Mouse (Mus musculus) myocyte (in vitro differentiated cells): ENCODE measurements around the gene Snx20. TPM values are rescaled to one million over a fixed set of nuclear protein-coding genes. Genes with fewer than 3 reads are reported as not detected.

Experiments
- H3K27me3 ChIP-seq: one replicate; pipeline ENCODE4 v1.6.1; 2011; ENCODE audit not compliant: control insufficient read depth, insufficient read depth, insufficient read length
- H3K36me3 ChIP-seq: one replicate; pipeline ENCODE4 v1.6.1; 2011; ENCODE audit not compliant: control insufficient read depth, insufficient read depth
- H3K4me2 ChIP-seq: one replicate; pipeline ENCODE4 v1.6.1; 2011; ENCODE audit warnings: low read depth, control low read depth
- H3K4me3 ChIP-seq: one replicate; pipeline ENCODE4 v1.5.1; 2011; ENCODE audit warnings: mild to moderate bottlenecking, control low read depth, moderate library complexity
- H3K79me2 ChIP-seq: one replicate; pipeline ENCODE4 v1.6.1; 2011; ENCODE audit not compliant: control insufficient read depth, insufficient read depth
- H3ac ChIP-seq: one replicate; pipeline ENCODE4 v1.6.1; 2011; ENCODE audit not compliant: control insufficient read depth, insufficient read length
- CEBPB ChIP-seq: IDR thresholded peaks from 2 replicates; pipeline ENCODE4 v1.6.1; 2011; ENCODE audit warnings: mild to moderate bottlenecking, moderate library complexity; ENCODE audit not compliant: poor library complexity, insufficient read depth, severe bottlenecking
- E2F4 ChIP-seq: IDR thresholded peaks from one replicate; pipeline ENCODE4 v1.6.1; 2011; ENCODE audit warnings: mild to moderate bottlenecking, control low read depth, moderate library complexity; ENCODE audit not compliant: insufficient read depth
- MAX ChIP-seq: IDR thresholded peaks from one replicate; pipeline ENCODE4 v1.6.1; 2011; ENCODE audit warnings: low read depth, mild to moderate bottlenecking, control low read depth
- MYOD1 ChIP-seq, 3 experiments: IDR thresholded peaks; one replicate each; pipeline ENCODE4 v1.6.1; 2011; ENCODE audit warnings: control low read depth in 2 of 3, low read depth in 2 of 3, mild to moderate bottlenecking in 2 of 3, moderate library complexity in 1 of 3; ENCODE audit not compliant: insufficient read length in 2 of 3, control insufficient read depth in 1 of 3
- MYOG ChIP-seq, 3 experiments: IDR thresholded peaks; one replicate each; pipeline ENCODE4 v1.6.1; 2011; ENCODE audit warnings: control low read depth in 2 of 3, low read depth in 2 of 3, mild to moderate bottlenecking in 2 of 3; ENCODE audit not compliant: insufficient read length in 2 of 3, control insufficient read depth in 1 of 3, insufficient read depth in 1 of 3
- POLR2A ChIP-seq: IDR thresholded peaks from one replicate; pipeline ENCODE4 v1.6.1; 2011; ENCODE audit warnings: low read depth, mild to moderate bottlenecking, control low read depth, moderate library complexity; ENCODE audit not compliant: insufficient read length
- POLR2AphosphoS2 ChIP-seq: IDR thresholded peaks from one replicate; pipeline ENCODE4 v1.6.1; 2011; ENCODE audit warnings: low read depth, control low read depth; ENCODE audit not compliant: insufficient read length
- REST ChIP-seq: IDR thresholded peaks from one replicate; pipeline ENCODE4 v1.6.1; 2011; ENCODE audit warnings: mild to moderate bottlenecking, control low read depth, moderate library complexity; ENCODE audit not compliant: insufficient read depth, insufficient read length
- SRF ChIP-seq: IDR thresholded peaks from one replicate; pipeline ENCODE4 v1.6.1; 2011; ENCODE audit warnings: low read depth; ENCODE audit not compliant: control insufficient read depth, insufficient read length
- TCF12 ChIP-seq: IDR thresholded peaks from one replicate; pipeline ENCODE4 v1.6.1; 2011; ENCODE audit warnings: mild to moderate bottlenecking, control low read depth; ENCODE audit not compliant: poor library complexity, insufficient read depth, severe bottlenecking
- TCF3 ChIP-seq: IDR thresholded peaks from one replicate; pipeline ENCODE4 v1.6.1; 2011; ENCODE audit warnings: low read depth, control low read depth; ENCODE audit not compliant: insufficient read length
- USF1 ChIP-seq: IDR thresholded peaks from one replicate; pipeline ENCODE4 v1.6.1; 2011; ENCODE audit warnings: low read depth, mild to moderate bottlenecking, control low read depth, moderate library complexity
- polyA plus RNA-seq: library from polyadenylated mRNA; unstranded; fragments of >200 nt; fragmentation: generic; extraction: Trizol; gene quantifications from one replicate; pipeline ENCODE4 v1.2.1, GENCODE M21; 2012; ENCODE audit warnings: missing spikeins

Snx20 gene
- polyA plus RNA-seq, 1 experiment, result 0.07 TPM

- no peak for TF ChIP-seq E2F4
- TF ChIP-seq CEBPB, result no peak
- no peak for TF ChIP-seq SRF
- no peak for TF ChIP-seq POLR2AphosphoS2
- no peak for TF ChIP-seq TCF3
- TF ChIP-seq TCF12, result no peak
- TF ChIP-seq USF1, result no peak
- TF ChIP-seq MYOD1 (IDR thresholded peaks at IDR 0.05; ENCODE audit: control insufficient read depth in 1 of 3, insufficient read length in 2 of 3, low read depth in 2 of 3), result no peak
- no peak for TF ChIP-seq MYOG (IDR thresholded peaks at IDR 0.05; ENCODE audit: control insufficient read depth in 1 of 3, insufficient read depth in 1 of 3, insufficient read length in 2 of 3, low read depth in 2 of 3)
- no peak for TF ChIP-seq REST
- no peak for TF ChIP-seq POLR2A
- H3K4me2 ChIP-seq, result no peak overlapping the region
- H3ac ChIP-seq, result no peak overlapping the region
- no peaks in the 10 kb centered on the region for H3K27me3 ChIP-seq
- H3K4me3 ChIP-seq, result no peak overlapping the region
- no peaks in the 10 kb centered on the region for H3K79me2 ChIP-seq
- no peaks in the 10 kb centered on the region for H3K36me3 ChIP-seq
Observed at GRCm38 (mm10) chr8:88637092-88638000, 1.4 kb upstream of the Snx20 start.

GRCm38 (mm10) chr8:88633343-88633765, 2.6 kb downstream of the Snx20 start:
- H3K27me3 ChIP-seq, result no peaks in the 10 kb centered on the region
- no peak for TF ChIP-seq POLR2A
- no peak for TF ChIP-seq MAX
- TF ChIP-seq POLR2AphosphoS2, result no peak
- no peak for TF ChIP-seq MYOD1 (IDR thresholded peaks at IDR 0.05; ENCODE audit: control insufficient read depth in 1 of 3, insufficient read length in 2 of 3, low read depth in 2 of 3)
- TF ChIP-seq SRF, result no peak
- no peak for TF ChIP-seq USF1
- no peak for TF ChIP-seq TCF3
- no peak for TF ChIP-seq MYOG (IDR thresholded peaks at IDR 0.05; ENCODE audit: control insufficient read depth in 1 of 3, insufficient read depth in 1 of 3, insufficient read length in 2 of 3, low read depth in 2 of 3)
- no peak for TF ChIP-seq TCF12
- TF ChIP-seq E2F4, result no peak

GRCm38 (mm10) chr8:88631081-88631480, 4.8 kb downstream of the Snx20 start:
- no peak for TF ChIP-seq E2F4
- TF ChIP-seq USF1, result no peak
- no peak for TF ChIP-seq REST
- Histone ChIP-seq H3K4me2 (no peak overlapping the region), H3ac (no peak overlapping the region), H3K36me3 (no peaks in the 10 kb centered on the region), H3K79me2 (no peaks in the 10 kb centered on the region), H3K27me3 (peaks cover 14% of the 10 kb centered on the region), H3K4me3 (no peak overlapping the region)

More at GRCm38 (mm10) chr8:88633343-88633765, 2.6 kb downstream of the Snx20 start:
- Histone ChIP-seq H3K36me3 (no peaks in the 10 kb centered on the region), H3K4me2 (no peak overlapping the region), H3ac (no peak overlapping the region), H3K4me3 (no peak overlapping the region), H3K79me2 (no peaks in the 10 kb centered on the region)

DNA sequence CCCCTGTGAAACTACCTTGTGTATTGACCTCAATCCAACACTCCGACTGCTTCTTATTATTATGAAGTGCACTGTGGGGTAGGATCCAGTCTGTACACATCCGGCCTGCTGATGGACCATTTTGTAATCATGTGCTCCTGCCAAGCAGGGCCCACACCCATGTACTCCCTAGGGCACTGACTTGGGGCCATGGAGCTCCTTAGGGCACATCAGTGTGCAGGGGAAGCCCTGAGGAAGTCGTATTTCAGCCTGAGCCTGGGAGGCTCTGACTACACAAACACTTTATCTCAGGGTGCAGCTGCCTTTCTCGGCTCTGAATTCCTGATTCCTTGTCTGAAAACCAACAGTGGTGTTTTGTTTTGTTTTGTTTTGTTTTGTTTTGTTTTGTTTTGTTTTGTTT, 5.7 kb downstream of the Snx20 start:
- H3ac ChIP-seq, result no peak overlapping the region
- H3K27me3 ChIP-seq, result peaks cover 23% of the 10 kb centered on the region
- no peaks in the 10 kb centered on the region for H3K79me2 ChIP-seq
- H3K36me3 ChIP-seq, result no peaks in the 10 kb centered on the region
- H3K4me2 ChIP-seq, result no peak overlapping the region
- H3K4me3 ChIP-seq, result no peak overlapping the region
- TF ChIP-seq CEBPB (no peak), REST (no peak), TCF3 (no peak), USF1 (no peak), MYOG (IDR thresholded peaks at IDR 0.05; ENCODE audit: control insufficient read depth in 1 of 3, insufficient read depth in 1 of 3, insufficient read length in 2 of 3, low read depth in 2 of 3) (no peak), SRF (no peak), MAX (no peak), POLR2AphosphoS2 (no peak), E2F4 (no peak), POLR2A (no peak), MYOD1 (IDR thresholded peaks at IDR 0.05; ENCODE audit: control insufficient read depth in 1 of 3, insufficient read length in 2 of 3, low read depth in 2 of 3) (no peak)
